Mouse (Mus musculus): ENCODE data around the gene Tmem163.

DNA sequence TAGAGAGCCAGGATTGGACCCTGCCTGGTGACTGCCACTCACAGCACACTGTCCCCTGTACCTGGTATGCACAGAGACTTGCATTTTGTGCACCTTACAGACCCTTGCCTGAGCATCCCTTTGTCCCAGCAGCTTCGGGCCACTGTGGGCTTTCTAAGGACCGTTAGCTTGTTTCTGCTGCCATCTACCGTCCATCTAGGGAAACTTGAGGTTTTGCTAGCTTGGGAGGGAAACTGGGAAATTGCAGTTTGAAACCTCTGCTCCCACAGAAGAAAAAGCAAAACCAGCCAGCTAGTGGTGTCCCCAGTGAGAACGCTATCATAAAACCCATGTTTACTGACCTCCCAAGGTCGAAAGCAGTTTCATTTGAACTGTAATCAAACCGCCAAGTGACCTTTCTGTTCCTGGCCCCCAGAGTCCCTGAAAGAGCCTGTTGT is 220.3 kb downstream of the Tmem163 start:
- TF ChIP-seq MYOG (IDR thresholded peaks at IDR 0.05; ENCODE audit: control insufficient read depth, extremely low read depth, insufficient read length) (no peak), CTCF (IDR thresholded peaks at IDR 0.05; ENCODE audit: control insufficient read depth, insufficient read depth, insufficient read length) (no peak), USF1 (IDR thresholded peaks at IDR 0.05; ENCODE audit: low read depth) (no peak)

Measured in C2C12 (cell line).